Mouse (Mus musculus) kidney, adult 18-20 months (tissue): ENCODE measurements around the gene Timp4.
"Not testable (repeated sequence)": the region's sequence is repeated elsewhere in the genome, so short reads cannot be mapped to it uniquely, and the experiment has no call there.

Experiments used
- DNase-seq: peaks from one replicate; pipeline ENCODE4 v3.0.0; 2021

Gene Timp4

DNA sequence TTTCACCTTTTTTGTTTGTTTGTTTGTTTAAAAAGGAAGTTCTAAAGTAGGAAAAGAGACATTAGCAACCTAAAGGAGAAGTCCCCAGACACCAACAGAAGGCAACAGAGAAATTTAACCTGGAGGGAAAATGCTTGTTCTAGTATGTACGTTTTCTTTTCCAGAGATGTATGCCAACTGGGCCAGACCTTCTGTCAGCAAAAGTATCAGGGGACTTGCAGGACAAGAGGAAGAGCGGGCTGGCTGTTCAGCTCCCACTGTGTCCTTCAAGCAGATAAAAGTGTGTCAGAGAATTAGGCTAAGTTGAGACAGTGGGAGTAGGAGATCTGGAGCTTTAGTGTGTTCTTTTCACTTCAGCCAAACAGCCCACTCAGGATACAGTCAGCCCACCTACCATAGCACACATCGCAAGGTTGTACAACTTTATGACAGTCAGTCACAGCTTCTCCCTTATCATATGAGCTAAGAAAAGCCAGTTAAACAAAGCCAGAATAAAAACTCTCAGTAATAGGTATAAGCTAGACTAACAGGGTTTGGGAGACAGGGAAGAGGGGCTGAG, 6.4 kb downstream of the Timp4 start:
- no peak for DNase-seq

DNA sequence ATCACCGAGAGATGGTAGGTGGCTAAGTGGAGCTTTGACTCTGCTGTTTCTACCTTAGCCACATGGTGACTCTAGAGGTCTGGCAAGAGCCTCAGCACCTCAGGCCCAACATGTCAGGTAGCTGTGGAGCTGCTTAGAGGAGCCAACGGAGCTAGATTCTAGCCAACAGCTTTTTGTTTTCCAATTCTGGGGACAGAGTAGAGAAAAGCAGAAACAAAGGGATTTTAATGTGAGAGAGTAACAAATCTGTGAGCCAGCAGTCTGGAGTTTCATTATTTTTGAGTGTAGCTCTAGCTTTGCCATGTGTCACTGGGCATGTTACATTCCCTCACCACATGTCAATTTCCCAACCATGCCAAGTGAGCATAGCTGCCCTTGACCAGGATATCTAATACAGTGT, 7.8 kb downstream of the Timp4 start:
- DNase-seq = no peak

DNA sequence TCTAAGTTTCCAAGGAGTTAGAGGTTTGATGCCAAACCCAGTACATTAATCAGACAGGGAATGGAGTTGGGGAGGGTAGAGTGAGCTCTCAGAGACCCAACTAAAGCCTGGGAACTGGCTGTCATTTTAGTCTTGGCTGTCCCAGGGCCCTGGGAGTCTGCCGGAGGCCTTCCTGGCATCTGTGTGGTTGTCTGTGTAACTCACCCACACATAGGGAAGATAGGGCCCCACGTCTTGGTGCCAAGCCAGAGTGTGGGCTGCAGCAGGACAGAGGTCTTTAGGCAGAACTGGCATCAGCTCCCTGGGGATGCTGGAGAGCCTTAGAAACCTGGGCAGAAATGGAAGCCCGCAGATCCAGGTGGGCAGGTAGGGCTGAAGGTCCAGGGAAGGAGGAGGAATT, 10.1 kb downstream of the Timp4 start:
- DNase-seq = no peak

DNA sequence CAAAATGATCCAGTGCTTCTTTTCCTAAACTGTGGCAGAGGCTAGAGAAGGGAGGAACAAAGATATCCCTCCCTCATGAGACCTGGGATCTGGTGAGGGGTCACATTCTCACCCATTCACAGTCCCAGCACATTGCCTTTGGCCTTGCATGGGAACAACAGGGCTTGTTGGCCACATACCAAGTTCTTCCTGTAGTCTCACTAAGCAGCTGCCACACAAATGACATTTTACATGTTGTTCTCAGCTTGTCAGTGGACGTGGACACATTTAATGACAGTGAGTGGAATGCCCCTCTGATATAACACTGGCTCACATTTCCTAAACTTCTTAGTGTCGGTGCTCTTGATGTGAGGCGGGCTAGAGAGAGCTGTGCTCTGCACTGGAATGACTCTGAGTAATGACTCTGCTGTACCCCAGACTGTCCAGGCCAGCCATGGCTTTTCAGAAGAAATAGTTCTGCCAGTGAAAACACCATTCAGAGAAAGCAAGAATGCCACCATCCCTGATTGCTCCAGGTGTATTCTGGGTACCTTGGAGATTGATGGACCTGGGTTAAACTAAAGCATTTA, 10.8 kb downstream of the Timp4 start:
- DNase-seq = no peak

DNA sequence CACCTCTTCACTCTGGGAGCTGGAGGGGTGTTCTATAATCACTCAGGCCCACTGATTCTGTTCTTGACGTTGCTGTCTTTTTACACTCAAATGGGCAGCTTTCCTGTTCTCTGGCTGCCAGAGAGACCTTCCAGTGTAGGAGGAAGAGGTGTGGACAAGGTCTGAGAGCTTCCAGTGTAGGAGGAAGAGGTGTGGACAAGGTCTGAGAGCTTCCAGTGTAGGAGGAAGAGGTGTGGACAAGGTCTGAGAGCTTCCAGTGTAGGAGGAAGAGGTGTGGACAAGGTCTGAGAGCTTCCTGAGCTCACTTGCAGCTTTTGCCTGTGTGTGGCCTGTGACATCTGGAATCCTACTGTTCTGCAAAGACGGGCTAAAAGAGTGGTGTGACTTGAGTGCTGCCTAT, 11.6 kb downstream of the Timp4 start:
- DNase-seq = not testable (repeated sequence)

DNA sequence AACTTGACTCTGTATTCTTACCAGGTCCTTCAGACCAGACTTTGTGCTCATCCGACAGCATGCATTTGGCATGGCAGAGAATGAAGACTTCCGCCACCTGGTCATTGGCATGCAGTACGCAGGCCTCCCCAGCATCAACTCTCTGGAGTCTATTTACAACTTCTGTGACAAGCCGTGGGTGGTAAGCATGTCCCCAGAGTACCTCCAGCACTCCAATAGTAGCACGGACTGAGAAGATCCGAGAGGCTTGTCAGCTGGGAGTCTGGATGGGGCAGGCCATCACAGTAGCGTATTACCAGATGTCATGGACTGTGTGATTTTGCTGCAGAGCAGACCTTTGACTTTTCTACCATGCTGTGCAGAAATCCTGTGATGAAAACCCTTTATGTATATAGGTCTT, 12.7 kb downstream of the Timp4 start:
- DNase-seq = no peak

DNA sequence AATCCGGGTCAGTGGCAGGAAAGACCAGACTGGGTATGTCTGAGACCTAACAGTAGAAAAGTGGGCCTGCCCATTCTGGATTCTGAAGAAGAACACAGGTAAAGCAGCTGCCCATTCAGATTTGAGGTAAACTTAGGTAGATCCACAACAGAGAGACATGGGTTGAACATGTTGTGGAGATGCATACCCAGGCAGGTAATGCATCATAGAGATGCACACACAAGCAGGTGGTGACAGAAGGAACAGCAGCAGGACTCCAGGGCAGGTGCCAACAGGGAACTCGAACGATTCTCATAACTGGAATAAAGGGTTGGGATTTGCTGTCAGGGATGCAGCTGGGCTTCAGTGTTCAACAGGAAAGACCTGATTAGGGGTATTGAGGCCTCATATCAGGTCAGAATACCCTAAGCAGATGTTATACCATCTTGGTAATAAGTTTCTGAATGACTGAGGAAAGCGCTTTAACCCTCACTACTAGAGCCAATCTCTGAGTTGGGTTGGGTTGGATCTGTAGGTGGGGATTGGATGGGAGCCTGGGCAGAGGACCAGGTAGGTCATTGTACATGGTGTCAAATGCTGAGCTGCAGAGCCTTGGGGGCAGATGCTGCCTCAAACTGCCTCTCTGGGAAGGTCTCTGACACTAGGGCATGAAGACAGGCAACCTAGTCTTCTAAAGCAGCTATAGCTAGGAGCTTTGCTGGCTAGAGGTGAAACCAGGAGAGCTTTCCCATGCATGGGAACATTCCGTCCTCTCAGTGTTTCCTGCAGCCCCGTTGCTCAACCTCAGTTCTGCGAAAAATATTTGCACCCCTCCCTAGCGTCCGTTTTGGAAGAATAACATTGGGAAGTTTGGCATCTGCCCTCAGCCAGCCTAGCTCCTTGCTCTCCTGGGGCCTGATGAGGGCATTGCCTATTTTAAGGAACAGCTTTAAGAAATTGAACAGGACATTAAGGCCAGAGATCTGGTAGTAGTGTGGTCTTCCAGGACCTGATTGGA, 13.7 kb downstream of the Timp4 start:
- DNase-seq = no peak

DNA sequence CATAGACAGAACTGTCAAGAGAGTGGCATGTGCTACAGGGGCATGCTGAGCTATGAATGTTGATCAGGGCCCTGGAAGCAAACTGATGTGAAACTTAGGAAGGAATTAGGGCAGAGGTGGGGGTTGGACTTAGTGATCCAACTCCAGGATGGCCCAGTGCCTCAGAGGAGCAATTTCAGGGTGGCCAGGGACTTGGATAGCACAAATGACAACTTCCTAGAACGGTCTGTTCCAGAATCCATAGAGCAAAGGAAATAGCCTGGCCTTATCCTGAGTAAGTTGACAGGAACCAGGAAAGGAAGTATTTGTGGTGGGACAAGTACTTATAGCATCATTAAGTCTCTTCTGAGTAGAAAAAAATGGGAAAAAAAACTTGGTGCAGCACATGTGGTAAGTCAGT, 19.4 kb downstream of the Timp4 start:
- DNase-seq = no peak

DNA sequence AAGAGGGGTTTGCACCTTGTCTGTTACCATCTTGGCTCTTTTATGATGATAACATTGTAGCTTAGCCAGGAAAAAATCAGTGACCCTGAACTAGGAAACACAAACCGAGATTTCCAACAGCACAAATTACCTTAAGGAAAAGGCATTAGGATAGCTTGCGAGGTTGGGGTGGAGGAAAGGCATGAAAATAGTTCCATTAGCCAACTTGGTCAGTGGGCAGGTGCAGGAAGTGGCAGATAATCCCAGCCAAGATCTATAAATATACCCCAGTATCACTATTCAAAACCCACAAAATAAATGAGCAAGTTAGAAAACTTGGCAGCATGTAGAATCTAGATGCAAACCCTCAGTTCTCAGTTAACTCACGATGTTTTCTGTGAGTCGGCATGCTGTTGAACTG, 20.2 kb downstream of the Timp4 start:
- DNase-seq = no peak

DNA sequence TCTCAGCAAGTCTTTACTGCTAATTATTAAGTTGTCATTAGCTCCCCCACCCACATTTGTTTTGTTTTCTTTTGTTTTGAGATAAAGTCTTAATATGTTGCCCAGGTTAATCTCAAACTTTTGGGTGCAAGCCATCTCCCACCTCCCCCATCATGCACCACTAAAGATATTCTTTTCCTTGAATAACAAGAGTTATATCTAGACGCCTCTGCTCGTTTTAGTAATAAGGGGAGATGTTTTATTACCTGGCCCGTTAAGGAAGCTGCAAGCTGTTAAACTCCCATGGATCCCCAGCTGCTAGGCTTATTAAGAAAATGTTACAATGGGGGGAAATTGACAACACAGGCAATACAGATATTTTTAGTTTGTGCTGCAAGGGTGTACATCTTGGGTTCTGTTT, 21.4 kb downstream of the Timp4 start:
- no peak for DNase-seq

DNA sequence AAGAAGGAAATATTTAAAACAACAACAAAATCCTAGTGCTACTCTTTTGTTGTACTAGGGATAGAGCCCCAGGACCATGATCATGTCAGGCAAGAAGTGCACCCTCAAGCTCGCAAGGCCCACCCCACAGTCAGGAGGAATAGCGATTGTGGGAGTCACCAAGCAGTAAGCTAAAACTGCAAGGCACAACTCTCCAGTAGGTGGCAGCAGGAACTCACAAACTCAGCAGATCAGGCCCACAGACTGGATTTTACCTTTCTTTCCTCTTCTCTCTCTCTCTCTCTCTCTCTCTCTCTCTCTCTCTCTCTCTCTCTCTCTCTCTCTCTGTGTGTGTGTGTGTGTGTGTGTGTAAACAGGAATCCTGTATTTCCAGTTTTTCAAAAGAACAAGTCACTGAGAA, 24.5 kb downstream of the Timp4 start:
- peak; percentile 80 for DNase-seq

DNA sequence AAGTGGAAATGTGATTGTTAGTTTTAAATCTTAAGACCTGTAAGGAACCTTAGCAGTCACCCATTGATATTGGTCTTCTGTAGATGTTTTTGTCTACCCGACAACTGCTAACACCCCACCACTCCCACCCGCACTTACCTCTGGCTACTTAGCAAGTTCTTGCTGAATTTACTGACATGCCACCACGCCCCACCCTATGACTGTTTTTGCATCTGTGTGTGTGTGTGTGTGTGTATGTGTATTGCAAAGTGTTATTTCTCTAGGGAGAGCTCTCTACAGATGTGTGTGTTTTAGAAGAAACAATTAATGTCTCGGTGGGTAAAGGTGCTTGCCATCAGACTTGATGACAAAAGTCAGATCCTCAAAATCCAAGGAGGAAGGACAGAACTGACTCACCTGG, 25.0 kb downstream of the Timp4 start, which contains the start of gene Gm17482:
Gene Gm17482 (plus strand): TSS at position 301 of the 400 bp plus-strand sequence.
- no peak for DNase-seq

DNA sequence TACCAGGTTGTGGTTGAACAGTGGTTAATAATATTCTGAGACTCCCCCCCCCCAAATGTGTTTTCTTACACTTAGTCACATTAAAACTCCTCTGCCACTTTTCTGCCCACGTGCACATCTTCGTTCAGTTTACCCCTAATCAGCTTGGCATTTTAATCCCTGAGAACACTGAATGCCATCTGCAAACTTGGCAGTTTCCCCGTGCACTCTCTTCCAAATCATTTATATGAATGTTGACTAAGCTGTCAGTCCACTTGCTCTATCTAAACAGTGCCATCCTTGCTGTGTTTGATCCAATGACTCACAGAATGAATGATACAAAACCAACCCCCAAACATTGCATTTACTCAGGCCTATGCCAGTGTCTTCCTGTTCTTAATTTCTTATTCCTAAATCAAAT, 26.5 kb downstream of the Timp4 start:
- no peak for DNase-seq

DNA sequence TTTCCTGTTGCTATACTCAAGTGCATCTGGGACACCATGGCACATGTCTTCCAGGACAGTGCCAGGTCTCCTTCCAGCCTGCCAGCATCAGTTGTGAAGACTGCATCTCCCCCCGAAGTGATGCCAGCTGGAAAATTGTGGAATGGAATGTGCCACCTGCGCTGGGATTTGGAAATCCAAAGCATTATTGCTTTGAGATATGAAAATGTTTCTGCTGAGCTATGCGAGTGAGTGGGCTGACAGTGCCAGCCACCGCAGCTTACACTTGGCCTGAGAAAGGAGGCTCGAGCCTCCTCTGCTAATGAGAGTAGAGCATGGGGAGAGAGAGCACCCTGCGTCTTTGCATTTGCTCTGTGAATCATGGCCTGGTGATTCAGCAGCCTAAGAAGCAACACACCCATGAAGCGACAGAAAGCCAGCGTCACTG, 30.8 kb downstream of the Timp4 start:
- no peak for DNase-seq

DNA sequence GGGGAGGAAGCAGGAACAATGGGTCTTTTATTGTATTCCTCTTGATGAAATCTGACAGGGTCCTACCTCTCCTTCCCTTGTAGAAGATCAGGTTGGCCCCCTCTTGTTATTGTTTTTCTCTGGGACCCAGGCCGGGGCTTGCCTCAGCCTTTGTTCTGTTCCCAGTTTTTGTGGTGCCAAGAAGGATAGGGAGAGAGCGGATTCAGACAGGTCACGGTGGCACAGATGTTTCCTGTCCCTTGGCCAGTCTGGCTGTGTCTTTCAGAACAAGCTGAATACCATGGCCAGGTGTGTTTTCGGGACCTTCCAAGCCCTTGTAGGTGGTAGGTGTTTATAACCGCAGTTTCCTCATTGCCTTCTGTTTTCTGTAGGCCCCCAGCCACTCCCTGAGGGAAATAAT, 38.9 kb downstream of the Timp4 start:
- no peak for DNase-seq

DNA sequence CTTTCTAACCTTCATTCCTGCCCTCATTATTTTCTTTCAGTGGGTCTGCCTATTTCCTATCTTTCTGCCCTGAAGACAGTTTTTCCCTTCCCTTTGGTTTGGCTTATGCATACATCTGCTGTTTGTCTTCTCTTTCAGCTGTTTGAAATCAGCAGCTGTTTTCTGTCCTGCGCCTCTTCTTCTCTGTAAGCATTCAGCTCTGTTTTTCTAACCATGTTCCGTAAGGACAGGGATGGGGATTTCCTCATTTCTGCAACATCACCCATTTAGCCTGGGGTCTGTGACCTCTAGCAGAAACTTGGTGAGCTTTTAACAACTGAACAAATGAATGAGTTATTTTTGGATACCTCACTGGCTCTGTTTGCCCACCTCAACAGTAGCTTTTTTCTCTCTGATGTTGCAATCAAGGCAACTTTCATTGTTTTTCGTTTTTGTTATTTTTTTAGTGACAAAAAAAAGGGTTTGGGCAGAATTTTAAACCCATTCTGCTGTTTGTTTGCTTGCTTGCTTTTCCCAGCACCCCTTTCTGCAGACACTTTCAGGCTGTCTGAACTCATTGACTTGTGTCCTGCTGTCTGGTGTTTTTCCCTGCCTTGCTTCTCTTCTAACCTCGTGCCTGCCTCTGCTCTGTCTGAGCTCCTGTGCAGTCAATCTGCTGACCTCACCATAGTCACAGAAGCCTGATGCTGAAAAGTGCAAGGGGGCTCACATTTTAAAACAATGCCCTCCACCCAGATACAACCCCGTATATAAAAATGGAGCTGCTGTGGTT, 39.7 kb downstream of the Timp4 start:
- DNase-seq = no peak

DNA sequence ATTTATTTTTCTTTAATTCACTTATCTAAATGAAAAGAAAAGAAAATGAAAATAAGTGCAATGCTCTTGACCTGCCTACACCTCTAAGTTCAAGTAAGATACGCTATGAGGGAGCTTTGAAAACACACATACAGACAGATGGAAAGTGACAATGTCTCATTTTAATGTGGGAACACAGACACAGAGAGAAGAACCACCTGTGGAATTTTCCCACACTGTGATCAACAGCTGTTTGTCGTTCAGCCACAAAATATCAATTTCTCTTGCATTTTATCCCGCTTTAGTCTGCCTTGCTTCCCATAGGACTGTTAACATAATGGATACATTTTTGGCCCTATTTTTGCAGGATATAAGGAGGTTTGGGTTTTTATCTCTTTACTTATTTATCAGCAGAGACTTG, 41.2 kb downstream of the Timp4 start:
- no peak for DNase-seq

DNA sequence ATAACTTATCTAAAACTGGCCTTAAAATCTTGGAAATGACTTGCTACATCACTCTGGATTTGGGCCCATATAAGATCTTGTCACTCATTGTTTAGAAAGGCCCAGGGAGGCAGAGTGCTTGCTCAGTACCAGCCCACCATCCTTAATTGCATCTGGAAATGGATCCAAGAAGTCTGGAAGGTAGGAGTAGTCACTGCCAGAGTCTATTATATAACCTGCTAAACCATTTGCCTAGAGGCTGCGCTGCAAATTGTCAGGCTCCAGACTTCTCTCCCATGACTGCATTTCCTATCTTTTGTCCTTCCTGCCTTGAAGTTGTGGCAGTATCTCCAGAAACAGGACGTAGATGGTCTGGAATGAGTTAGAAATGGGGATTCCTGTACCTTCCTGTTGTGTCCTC, 41.8 kb downstream of the Timp4 start:
- no peak for DNase-seq

DNA sequence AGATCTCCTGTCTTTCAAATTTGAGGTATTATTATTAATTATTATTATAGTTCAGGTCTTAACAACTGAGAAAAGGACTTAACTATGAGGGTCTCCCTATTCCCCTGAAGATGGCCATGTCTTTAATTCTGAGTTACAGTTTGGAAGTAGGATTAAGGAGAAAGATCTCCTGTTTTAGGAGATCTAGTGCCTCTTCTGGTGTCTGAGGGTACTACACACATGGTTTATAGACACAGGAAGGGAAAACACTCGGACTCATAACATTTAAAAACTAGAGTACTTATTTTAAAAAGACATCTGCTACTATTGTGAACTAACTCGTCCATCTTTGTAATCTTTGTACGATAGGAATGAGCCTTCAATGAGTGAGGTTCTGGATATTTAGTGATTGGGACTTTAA, 49.0 kb downstream of the Timp4 start:
- no peak for DNase-seq

DNA sequence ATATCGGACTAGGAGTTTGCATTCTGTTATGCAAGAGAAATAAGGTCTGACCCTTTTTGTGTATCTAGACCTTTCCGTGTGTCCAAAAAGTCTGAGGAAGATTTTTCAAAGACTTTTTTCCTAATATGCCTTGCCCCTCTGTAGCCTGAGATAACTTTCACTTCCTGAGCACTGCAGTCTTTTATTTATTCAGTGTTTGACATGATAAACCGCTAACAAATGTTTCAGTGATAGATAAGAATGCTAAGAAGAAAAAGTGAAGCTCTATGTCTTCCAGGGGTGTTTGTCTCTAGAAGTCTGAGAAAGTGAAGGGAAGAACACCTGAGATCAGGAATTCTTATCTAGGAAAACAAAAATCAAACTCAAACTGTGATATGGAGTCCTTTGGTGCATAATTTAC, 51.3 kb downstream of the Timp4 start:
- no peak for DNase-seq
